Mouse (Mus musculus) forebrain, embryonic 13.5 days (tissue): ENCODE measurements around the gene Alox12e. TPM values are rescaled to one million over a fixed set of nuclear protein-coding genes. Genes with fewer than 3 reads are reported as not detected.
"Not testable (repeated sequence)": the region's sequence is repeated elsewhere in the genome, so short reads cannot be mapped to it uniquely, and the experiment has no call there.

Experiments
- ATAC-seq: fragments of 200-750 bp; cut with Nextera tagmentation; 2 replicates; pipeline ENCODE4 v1.8.0; 2017
- H3K27ac ChIP-seq: fragments of 300-500 bp; sonication (generic); 2 replicates; pipeline ENCODE4 v1.5.1; 2015; ENCODE audit warnings: inconsistent platforms, mild to moderate bottlenecking, moderate library complexity
- H3K27me3 ChIP-seq: fragments of 300-500 bp; sonication (generic); 2 replicates; pipeline ENCODE4 v1.6.1; 2015; ENCODE audit warnings: mild to moderate bottlenecking, inconsistent platforms
- H3K36me3 ChIP-seq: fragments of 300-500 bp; sonication (generic); 2 replicates; pipeline ENCODE4 v1.6.1; 2015; ENCODE audit warnings: mild to moderate bottlenecking, inconsistent platforms; ENCODE audit not compliant: poor library complexity, severe bottlenecking
- H3K4me1 ChIP-seq: fragments of 300-500 bp; sonication (generic); 2 replicates; pipeline ENCODE4 v1.6.1; 2015; ENCODE audit warnings: inconsistent platforms
- H3K4me2 ChIP-seq: fragments of 300-500 bp; sonication (generic); 2 replicates; pipeline ENCODE4 v1.6.1; 2015; ENCODE audit warnings: inconsistent platforms, mild to moderate bottlenecking, moderate library complexity
- H3K4me3 ChIP-seq: fragments of 300-500 bp; sonication (generic); 2 replicates; pipeline ENCODE4 v1.5.1; 2015; ENCODE audit warnings: mild to moderate bottlenecking, inconsistent platforms
- H3K9ac ChIP-seq: fragments of 300-500 bp; sonication (generic); 2 replicates; pipeline ENCODE4 v1.6.1; 2015; ENCODE audit warnings: mild to moderate bottlenecking, inconsistent platforms
- H3K9me3 ChIP-seq: fragments of 300-500 bp; sonication (generic); replicated peaks from 2 replicates; pipeline ENCODE4 v1.6.1; 2016; ENCODE audit warnings: inconsistent platforms
- WGBS: fragments of 180-500 bp; shearing (Covaris S2); methylation state at CpG from one replicate; pipeline ENCODE4 v1.1.7; 2015; 5-methylcytosine and 5-hydroxymethylcytosine counted together
- polyA plus RNA-seq: library from polyadenylated mRNA; unstranded; fragments of >200 nt; fragmentation: Nextera tagmentation; extraction: Ambion mirVana; gene quantifications from 2 replicates; pipeline ENCODE4 v1.2.1, GENCODE M21; 2015

Gene Alox12e
- not detected in 2 replicates for polyA plus RNA-seq

DNA sequence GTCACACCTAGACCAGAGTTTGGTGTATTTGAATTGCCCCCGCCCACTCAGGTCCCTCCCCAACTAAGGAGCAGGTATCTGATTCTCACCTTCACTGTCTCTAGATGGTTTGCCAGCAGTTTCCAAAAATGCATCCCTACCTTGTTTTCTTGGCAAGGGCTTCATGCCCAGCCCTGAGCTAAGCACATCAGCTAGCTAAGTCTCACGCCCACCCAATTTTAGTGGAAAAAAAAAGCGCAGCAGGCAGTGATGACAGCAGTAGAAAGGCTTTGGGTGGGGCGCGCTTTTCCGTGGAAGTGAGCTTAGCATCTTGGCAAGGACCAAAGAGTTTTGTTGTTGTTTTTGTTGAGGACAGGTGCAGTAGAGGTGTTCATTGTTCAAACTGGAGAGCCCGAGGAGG, at the start of gene Alox12e:
Gene Alox12e (minus strand): TSS at position 101 of the 400 bp plus-strand sequence.
- H3K9me3 ChIP-seq: no peaks in the 10 kb centered on the region
- H3K9ac ChIP-seq: no peak within 1 kb of the TSS
- no peaks in the 10 kb centered on the region for H3K36me3 ChIP-seq
- peaks cover 44% of the 10 kb centered on the region for H3K27me3 ChIP-seq
- WGBS: 37% methylated on average over 7 of the region's 7 CpGs
- H3K27ac ChIP-seq: no peak within 1 kb of the TSS
- no peak for ATAC-seq
- peaks cover 6% of the 10 kb centered on the region; the same call in 1 of the 2 replicates for H3K4me1 ChIP-seq
- no peak within 1 kb of the TSS for H3K4me3 ChIP-seq
- peak within 1 kb of the TSS; percentile 27 for H3K4me2 ChIP-seq

DNA sequence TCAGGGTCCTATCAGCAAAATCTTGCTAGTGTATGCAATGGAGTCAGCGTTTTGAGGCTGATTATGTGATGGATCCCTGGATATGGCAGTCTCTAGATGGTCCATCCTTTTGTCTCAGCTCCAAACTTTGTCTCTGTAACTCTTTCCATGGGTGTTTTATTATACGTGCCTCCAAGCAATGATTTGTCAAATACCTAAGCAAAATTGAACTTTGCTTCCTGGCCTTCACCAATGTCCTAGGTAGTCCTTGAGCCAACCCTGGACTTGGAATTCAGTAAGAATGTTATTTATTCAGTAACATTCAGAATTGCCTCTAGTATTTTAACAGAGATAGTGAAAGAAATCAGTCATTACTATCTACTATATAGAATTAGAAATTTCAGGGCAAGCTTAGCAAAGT, 46.2 kb upstream of the Alox12e start:
- not testable (repeated sequence) for H3K9ac ChIP-seq, H3K4me2 ChIP-seq, H3K36me3 ChIP-seq, H3K9me3 ChIP-seq, H3K27ac ChIP-seq, H3K27me3 ChIP-seq, ATAC-seq, H3K4me1 ChIP-seq, H3K4me3 ChIP-seq
- WGBS: 76% methylated on average over 2 of the region's 2 CpGs

DNA sequence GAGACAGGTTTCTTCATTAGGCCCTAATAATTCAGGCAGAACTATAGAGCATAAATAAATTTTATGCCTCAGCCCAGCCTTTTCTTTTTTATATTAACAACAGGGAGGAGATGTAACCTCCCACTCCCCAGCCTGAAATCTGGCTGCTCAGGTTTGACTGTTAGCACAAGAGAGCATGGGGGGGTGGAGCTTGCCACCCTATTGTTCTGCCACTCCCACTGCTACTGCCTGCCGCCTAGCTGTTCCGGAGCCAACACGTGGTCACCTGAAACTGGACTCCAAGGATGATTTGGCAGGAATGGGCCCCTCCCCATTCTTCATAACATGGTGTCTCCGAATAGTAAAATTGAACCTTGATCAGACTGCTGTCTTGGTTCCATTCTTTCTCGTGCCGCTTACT, 45.3 kb upstream of the Alox12e start:
- not testable (repeated sequence) for H3K27me3 ChIP-seq, H3K27ac ChIP-seq, H3K36me3 ChIP-seq, H3K4me3 ChIP-seq, H3K4me2 ChIP-seq, H3K9ac ChIP-seq, ATAC-seq, H3K4me1 ChIP-seq, H3K9me3 ChIP-seq
- WGBS: 87% methylated on average over 6 of the region's 6 CpGs

DNA sequence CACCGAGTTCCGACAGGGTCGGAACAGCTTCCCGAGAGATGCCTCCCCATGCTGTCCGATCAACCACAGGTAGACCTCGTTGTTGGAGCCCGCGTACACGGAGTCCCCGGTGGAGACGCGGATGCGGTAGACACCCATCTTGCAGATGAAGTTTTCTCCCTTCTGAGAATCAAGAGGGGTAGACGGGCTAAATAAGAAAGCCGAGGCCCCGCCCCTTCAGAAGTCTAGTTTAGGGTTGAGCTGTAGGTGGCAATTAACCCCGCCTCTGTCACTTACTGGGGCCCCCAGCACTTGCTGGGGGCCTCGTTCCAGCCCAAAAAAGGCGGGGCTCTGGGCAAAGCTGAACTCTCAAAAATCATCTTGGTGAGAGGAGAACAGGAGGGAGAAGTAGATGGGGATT, 29.4 kb upstream of the Alox12e start, which contains the start of gene Alox15:
Gene Alox15 (minus strand): TSS at position 164 of the 400 bp plus-strand sequence.
- Histone ChIP-seq H3K4me2 (peak within 1 kb of the TSS; percentile 58), H3K4me1 (peaks cover 6% of the 10 kb centered on the region), H3K9me3 (no peaks in the 10 kb centered on the region), H3K27me3 (peaks cover 55% of the 10 kb centered on the region), H3K27ac (no peak within 1 kb of the TSS), H3K4me3 (peak within 1 kb of the TSS; percentile 32), H3K9ac (peak within 1 kb of the TSS; percentile 43), H3K36me3 (no peaks in the 10 kb centered on the region)
- ATAC-seq: no peak
- WGBS: under 1% methylated on average over 19 of the region's 19 CpGs

DNA sequence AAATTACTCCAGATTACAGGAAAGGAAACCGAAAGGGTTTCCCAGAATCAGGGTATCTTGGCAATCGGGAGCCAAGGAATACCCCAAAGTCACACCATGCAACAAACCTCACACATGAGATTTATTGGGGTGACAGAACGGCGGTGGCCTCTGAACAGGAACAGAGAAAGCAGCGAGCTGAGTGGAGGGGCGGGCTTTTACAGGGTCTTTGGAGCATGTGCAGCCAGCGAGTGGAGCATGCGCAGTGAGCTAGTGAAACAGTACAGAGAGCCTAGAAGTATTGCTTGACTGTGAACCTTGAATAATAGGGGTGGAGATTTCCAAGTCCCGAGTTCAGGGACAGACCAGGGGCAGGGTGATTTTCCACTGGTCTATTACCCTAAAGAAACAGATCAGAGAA, 26.2 kb upstream of the Alox12e start:
- no peak for ATAC-seq
- Histone ChIP-seq H3K36me3 (no peaks in the 10 kb centered on the region), H3K27me3 (peaks cover 55% of the 10 kb centered on the region), H3K9me3 (no peaks in the 10 kb centered on the region), H3K27ac (no peak overlapping the region), H3K4me1 (peaks cover 6% of the 10 kb centered on the region), H3K4me3 (no peak overlapping the region), H3K4me2 (no peak overlapping the region), H3K9ac (no peak overlapping the region)
- WGBS: 86% methylated on average over 9 of the region's 9 CpGs

DNA sequence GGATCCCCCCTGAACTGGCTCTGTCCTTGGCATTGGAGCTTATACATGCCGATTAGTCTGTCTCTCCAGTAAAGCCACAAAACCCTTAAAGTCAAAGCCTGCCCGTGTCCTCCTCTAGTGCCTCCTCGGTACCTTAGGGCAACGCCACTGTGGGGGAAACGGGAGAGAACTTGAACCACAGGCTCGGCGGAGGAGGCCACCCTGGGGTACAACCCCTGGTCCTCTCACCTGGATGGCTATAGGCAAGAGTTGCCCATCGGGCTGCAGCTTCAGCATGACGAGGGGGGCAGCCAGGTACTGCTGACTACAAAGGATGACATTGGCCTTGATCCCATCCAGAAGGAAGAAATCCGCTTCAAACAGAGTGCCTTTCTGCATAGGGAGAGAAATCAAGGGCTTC, 25.4 kb upstream of the Alox12e start:
- Histone ChIP-seq H3K4me2 (no peak overlapping the region), H3K4me3 (no peak overlapping the region), H3K4me1 (peaks cover 6% of the 10 kb centered on the region), H3K27ac (no peak overlapping the region), H3K27me3 (peaks cover 47% of the 10 kb centered on the region), H3K36me3 (no peaks in the 10 kb centered on the region), H3K9me3 (no peaks in the 10 kb centered on the region), H3K9ac (no peak overlapping the region)
- no peak for ATAC-seq
- WGBS: 83% methylated on average over 10 of the region's 10 CpGs

DNA sequence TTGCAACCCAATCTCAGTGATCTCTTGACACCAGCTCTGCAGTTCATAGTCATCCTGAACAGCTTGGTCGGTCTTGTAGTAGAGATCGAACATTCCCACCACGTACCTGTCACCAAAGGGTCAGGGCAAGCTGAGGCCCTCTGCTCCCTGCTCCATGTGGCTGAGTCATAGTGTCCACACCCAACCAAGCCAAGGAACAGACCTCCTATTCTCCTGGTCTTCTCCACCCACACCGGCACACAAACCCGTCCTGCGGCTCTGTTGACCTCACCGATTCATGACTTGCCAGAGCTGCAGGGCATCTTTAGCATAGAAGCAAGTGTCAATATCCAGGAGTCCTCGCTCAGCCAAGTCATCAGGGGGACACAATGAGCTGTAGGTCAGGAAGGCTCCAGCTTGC, 23.1 kb upstream of the Alox12e start:
- WGBS: 93% methylated on average over 8 of the region's 8 CpGs
- Histone ChIP-seq H3K9ac (no peak overlapping the region), H3K9me3 (no peaks in the 10 kb centered on the region), H3K4me1 (no peaks in the 10 kb centered on the region), H3K27me3 (peaks cover 24% of the 10 kb centered on the region), H3K27ac (no peak overlapping the region), H3K36me3 (no peaks in the 10 kb centered on the region), H3K4me3 (no peak overlapping the region), H3K4me2 (no peak overlapping the region)
- ATAC-seq: no peak

DNA sequence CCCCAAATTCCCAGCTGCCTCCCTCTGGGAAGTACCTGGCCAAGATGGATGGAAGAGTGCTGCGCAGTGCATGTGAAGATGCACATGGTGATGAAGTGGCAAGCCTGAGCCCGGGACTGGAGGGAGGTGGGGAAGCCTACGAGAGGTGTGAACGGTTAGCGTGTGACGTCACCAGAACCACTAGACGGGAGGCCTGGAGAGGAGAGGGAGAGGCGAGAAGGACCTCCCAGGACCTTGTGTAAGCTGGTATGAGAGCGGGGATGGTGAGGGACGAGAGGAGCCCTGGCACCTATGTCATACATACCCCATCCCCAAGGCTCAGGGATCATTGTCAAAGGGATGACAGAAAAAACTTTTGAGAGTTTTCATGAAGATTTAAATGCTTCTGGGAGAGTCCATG, 22.6 kb upstream of the Alox12e start:
- Histone ChIP-seq H3K9ac (no peak overlapping the region), H3K9me3 (no peaks in the 10 kb centered on the region), H3K27me3 (peaks cover 19% of the 10 kb centered on the region), H3K27ac (no peak overlapping the region), H3K4me3 (no peak overlapping the region), H3K4me2 (no peak overlapping the region), H3K4me1 (no peaks in the 10 kb centered on the region), H3K36me3 (no peaks in the 10 kb centered on the region)
- 84% methylated on average over 10 of the region's 10 CpGs for WGBS
- ATAC-seq: no peak

DNA sequence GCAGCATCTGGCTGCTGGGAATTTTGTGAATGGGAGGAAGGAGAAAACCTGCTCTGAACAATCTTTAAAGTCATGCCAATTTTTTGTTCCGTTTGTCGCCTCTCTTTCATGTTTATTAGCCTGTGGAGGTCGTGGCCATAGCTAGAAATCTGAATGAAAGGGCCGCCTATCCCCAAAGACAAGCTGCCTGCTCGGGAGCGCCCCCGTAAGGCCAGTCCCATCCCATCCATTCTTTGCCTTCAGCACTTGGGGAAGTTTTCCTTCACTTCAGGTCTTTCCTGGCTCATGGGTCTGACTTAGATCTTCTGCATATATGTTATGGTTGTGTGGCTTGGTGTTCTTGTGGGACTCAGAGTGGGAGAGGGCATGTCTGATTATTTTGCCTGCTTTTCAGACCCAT, 17.1 kb upstream of the Alox12e start:
- no peak overlapping the region for H3K27ac ChIP-seq
- ATAC-seq: no peak
- no peaks in the 10 kb centered on the region for H3K36me3 ChIP-seq
- H3K4me2 ChIP-seq: no peak overlapping the region
- no peak overlapping the region for H3K9ac ChIP-seq
- no peaks in the 10 kb centered on the region for H3K4me1 ChIP-seq
- H3K9me3 ChIP-seq: no peaks in the 10 kb centered on the region
- 32% methylated on average over 7 of the region's 7 CpGs for WGBS
- H3K4me3 ChIP-seq: no peak overlapping the region
- H3K27me3 ChIP-seq: no peaks in the 10 kb centered on the region

DNA sequence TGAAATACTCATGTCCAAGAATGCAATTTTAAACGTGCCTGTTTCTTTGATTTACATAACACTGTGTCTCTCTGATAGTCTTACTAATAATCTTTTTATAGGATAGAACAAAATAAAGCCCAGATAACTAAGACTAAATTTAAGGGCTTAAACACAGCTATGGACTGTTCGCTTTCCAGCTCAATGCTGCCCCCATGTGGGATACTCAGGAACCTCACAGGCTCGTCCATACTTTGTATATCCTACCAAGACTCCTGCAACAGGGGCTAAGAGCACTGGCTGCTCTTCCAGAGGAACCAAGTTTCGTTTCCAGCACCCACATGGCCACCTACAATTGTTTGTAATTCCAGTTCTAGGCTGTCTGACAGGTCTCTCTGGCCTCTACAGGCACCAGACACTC, 12.0 kb upstream of the Alox12e start:
- H3K4me3 ChIP-seq: no peak overlapping the region
- WGBS: 36% methylated on average over 4 of the region's 4 CpGs
- no peak for ATAC-seq

DNA sequence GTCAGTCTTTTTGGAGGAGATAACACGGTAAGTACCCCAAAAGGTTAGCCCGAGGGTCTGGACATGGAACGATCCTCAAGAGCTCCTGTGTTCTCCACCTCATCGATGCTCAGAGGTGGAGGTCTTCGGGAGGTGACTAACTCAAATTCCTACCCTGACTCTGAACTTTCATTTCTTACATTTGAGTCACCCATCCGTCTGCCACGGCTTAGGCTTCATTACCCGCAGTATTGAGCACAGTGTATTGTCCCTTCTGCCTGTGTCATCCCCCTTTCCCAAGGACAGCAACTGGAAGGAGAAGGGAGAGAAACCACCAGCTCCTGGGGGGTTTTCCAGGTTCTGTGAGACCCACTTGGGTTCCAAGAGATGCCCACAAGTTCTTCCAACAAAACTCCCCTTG, 2.3 kb upstream of the Alox12e start:
- 90% methylated on average over 8 of the region's 8 CpGs for WGBS
- no peak for ATAC-seq
- Histone ChIP-seq H3K27me3 (peaks cover 45% of the 10 kb centered on the region), H3K4me1 (peaks cover 6% of the 10 kb centered on the region; the same call in 1 of the 2 replicates), H3K9ac (no peak overlapping the region), H3K4me3 (no peak overlapping the region), H3K9me3 (no peaks in the 10 kb centered on the region), H3K36me3 (no peaks in the 10 kb centered on the region), H3K4me2 (no peak overlapping the region), H3K27ac (no peak overlapping the region)

More for the DNA sequence above, 12.0 kb upstream of the Alox12e start:
- H3K9ac ChIP-seq: no peak overlapping the region
- no peaks in the 10 kb centered on the region for H3K36me3 ChIP-seq
- no peaks in the 10 kb centered on the region for H3K9me3 ChIP-seq
- H3K4me1 ChIP-seq: no peaks in the 10 kb centered on the region
- H3K27me3 ChIP-seq: no peaks in the 10 kb centered on the region
- no peak overlapping the region for H3K4me2 ChIP-seq
- H3K27ac ChIP-seq: no peak overlapping the region

DNA sequence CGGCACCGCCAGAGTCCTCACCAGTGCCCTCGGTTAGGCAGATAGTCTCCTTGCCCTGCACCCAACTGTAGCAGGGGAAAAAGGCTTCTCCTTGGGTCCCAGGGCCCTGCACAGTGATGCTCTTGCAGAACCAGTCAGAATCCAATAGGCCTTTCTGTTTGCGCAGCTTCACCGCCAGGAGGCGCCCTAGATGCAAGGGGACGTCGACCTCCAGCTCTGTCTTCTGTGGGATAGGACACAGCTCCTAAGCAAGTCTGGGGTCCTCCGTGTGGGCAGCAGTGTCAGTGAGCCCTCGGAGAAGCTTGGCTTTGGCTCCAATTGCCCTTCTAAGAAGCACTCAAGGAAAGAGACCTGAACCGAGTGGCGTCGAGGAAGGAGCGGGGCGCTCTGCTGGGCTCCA, 764 bp downstream of the Alox12e start:
- Histone ChIP-seq H3K36me3 (no peaks in the 10 kb centered on the region), H3K27ac (no peak overlapping the region), H3K27me3 (peaks cover 44% of the 10 kb centered on the region), H3K4me1 (peaks cover 6% of the 10 kb centered on the region; the same call in 1 of the 2 replicates), H3K4me3 (no peak overlapping the region), H3K4me2 (peak overlapping the region; percentile 27), H3K9me3 (no peaks in the 10 kb centered on the region), H3K9ac (no peak overlapping the region)
- no peak for ATAC-seq
- WGBS: 1% methylated on average over 15 of the region's 15 CpGs

DNA sequence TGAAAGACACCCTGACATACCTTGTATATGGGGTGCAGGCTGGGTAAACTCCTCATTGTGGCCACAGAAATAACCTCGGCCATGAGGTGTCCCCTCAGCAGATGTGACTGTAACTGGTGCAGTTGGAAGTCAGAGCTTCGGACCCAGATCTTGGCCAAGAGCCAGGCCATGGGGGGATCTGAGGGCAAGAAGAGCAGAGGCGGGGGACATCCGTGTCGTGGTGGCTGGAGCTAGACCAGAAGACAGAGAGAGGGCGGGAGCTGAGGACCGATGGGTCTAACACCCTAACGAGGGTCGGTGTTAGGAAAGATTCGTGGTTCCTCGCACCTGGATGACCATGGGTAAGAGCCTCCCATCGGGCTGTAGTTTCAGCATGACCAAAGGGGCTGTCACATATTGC, 2.8 kb downstream of the Alox12e start:
- Histone ChIP-seq H3K4me3 (no peak overlapping the region), H3K27ac (no peak overlapping the region), H3K4me1 (peaks cover 6% of the 10 kb centered on the region; the same call in 1 of the 2 replicates), H3K9ac (no peak overlapping the region), H3K36me3 (no peaks in the 10 kb centered on the region), H3K4me2 (no peak overlapping the region), H3K27me3 (peaks cover 44% of the 10 kb centered on the region), H3K9me3 (no peaks in the 10 kb centered on the region)
- 83% methylated on average over 12 of the region's 12 CpGs for WGBS
- no peak for ATAC-seq
